Mouse (Mus musculus) adrenal gland, postnatal 25 days (tissue): ENCODE measurements around the gene Sytl1. TPM values are rescaled to one million over a fixed set of nuclear protein-coding genes. Genes with fewer than 3 reads are reported as not detected.

ENCODE experiments used
- DNase-seq: peaks from one replicate; pipeline ENCODE4 v3.0.0; 2021; ENCODE audit warnings: mixed read lengths
- total RNA-seq: library from RNA; stranded (reverse); gene quantifications from 2 replicates; pipeline ENCODE4 v1.2.3, GENCODE M21; 2021

The Sytl1 gene
- total RNA-seq, 1 experiment from 2014 or later, result 1.9 TPM

GRCm38 (mm10) chr4:133278067-133278466 is 15.2 kb upstream of the Sytl1 start:
- no peak for DNase-seq

DNA sequence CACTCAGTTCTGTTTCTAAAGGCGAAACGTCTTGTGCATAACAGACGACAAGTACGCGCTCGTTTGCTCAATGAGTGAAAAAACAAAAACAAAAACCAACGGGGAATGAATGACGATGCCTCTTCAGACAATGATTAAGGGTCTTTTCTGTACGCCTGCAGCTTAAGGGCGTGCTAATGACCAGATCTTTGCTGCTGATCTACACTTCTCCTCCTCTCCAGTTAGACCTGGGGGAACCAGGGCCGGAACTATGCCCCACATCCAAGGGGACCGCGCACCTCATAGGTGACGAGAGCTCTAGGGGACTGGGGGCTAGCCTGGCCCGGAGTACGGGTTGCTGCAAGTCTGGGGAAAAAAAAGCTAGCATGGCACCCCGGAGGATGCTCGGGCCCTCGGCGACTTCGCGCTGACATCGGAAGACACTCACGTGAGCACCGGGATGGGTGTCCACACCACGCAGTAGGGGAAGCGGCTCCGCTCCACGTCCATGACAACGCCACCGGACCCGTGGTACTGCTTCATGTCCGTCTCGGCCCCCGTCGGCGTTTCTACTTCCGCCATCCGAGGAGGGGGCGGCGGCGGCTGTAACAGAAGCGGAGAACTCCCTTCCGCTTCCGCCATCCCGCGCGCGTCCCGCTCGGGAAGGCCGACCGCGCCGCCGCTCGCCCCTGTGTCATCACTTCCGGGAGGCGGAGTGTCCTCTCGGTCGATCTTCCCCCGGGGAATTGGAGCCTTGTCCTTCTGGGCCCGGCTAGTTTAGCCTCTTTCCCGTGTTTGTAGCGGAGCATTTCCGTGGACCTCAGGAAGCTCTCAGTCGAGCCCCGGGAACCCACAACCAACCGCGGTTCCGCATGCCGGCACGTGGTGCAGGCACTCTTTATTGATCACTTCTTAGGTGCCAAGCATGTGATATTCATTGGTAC is 14.5 kb upstream of the Sytl1 start, which contains the start of gene Tmem222:
Gene Tmem222 (minus strand): TSS at position 689 of the 923 bp plus-strand sequence.
- DNase-seq, result peak; percentile 94

DNA sequence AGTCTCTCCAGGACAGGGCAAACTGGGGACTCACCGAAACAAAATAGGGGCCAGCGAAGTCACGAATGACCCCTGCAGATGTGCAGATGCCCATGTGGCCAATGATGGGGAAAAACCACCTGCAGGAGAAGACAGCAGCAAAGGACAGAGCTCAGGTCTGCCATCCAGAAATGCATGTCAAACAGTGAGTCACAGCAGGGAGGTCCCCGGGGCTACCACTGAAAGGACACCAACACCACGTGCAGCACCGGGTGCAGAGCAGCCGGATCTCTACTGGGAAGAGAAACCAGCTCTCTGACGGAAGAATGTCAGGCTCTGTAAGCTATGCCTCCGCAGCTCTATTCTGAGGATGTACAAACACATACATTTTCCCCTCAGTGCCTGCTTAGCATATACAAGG is 8.0 kb upstream of the Sytl1 start:
- DNase-seq, result no peak

- DNase-seq, result peak; percentile 64
Observed at GRCm38 (mm10) chr4:133269596-133269995, 6.7 kb upstream of the Sytl1 start.

DNA sequence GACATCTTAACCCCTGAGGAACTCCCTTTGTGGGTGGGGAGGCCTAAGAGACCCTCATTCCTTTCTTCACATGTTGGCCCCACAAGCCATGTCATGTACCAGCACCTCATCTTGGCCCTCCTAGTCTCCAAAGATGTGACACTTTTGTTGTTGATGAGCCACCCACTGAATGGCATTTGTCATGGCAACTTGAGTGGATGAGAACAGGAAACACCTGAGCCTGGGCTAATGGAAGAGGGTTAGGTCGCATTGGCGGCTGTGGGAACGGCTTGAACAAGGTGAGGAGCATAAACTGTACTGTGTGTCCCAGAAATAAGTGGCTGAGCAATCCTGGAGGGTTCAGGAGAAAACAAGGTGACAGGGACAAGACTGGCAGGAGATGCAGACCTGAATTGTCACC is 6.0 kb upstream of the Sytl1 start:
- no peak for DNase-seq

- no peak for DNase-seq
Observed at GRCm38 (mm10) chr4:133266248-133266880, 3.5 kb upstream of the Sytl1 start.

DNA sequence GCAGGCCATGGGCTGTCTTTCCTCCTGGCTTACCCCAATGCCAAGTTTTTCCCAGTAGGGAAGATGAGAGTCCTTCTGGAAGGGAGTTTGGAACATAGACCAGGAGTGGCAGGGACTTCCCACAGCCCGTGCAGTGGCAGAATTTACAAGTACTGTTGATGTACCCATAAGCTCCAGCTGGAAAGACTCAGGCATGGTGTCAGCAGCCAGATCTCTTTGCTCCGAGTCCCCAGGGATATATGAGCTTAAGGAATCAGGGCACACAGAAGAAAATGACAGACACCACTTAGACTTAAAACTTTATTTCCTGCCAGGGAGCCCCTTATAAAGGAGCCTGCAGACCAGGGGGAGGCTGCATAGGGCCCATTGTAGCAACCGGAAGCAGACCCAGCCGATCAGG is 2.8 kb upstream of the Sytl1 start:
- DNase-seq, result no peak

- DNase-seq, result peak; percentile 45
Observed at GRCm38 (mm10) chr4:133265297-133265696, 2.4 kb upstream of the Sytl1 start.

GRCm38 (mm10) chr4:133264559-133264958 is 1.6 kb upstream of the Sytl1 start:
- DNase-seq, result no peak

GRCm38 (mm10) chr4:133263756-133264155 is 843 bp upstream of the Sytl1 start:
- no peak for DNase-seq

DNA sequence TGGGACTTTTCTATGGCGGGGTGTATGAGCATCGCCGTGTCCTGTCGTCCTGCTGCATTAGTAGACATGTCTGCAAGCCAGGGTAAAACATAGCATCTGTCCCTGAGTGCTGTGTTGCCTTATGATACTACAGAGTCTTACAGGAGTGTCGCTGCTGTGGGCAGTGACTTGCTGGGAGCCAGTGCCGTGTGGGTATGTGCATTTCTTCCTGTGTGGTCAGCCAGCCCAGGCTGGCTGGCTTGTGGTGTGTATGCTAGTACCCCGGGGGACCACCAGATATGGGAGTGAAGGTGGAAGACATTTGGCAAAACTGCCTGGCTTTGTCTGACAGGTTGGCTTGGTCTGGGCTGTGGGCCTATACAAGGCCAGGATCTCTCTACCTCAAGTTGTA is 543 bp downstream of the Sytl1 start:
- no peak for DNase-seq

- DNase-seq, result no peak
Observed at GRCm38 (mm10) chr4:133261641-133262374, 1.1 kb downstream of the Sytl1 start.

GRCm38 (mm10) chr4:133257798-133258408 is 5.0 kb downstream of the Sytl1 start:
- no peak for DNase-seq

DNA sequence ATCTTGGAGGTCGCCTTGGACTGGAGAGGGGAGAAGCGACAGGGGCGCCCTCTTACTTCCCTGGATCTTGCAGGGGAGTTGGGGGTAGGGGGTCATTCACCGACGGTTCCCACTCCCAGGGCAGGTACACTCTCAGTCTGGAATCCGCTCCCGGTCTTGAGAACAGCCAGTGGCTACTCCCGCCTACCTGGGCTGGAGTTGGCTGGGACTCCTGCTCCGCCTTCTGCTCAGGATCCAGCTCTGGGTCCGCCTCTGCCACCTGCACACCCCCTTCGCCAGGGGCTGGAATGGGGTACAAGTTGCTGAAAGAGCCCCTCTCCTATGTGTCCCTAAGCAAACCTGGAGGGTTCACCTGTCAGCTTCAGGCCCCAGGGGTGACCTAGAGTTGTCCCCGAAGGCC is 5.7 kb downstream of the Sytl1 start:
- no peak for DNase-seq

- no peak for DNase-seq
Observed at GRCm38 (mm10) chr4:133256820-133257219, 6.1 kb downstream of the Sytl1 start.

- DNase-seq, result no peak
Observed at GRCm38 (mm10) chr4:133255392-133255791, 7.5 kb downstream of the Sytl1 start.

DNA sequence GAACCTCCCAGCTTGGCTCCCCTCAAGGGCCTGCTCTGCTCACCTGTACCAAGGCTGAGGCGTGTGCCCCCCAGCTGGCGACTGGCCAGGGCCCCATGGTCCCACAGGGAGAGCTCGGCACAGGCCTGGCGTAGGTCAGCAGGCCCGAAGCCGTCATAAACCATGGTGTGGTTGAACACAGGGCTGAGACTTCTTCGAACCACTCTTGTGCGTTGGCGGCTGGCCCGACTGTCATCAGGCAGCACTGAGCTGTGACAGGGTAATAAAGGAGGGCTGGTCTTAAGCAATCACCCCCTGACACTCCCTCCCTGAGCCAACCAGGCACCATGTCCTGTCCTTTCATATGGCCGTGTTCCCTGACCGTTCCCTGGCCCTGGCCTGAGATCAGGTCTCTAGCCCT is 9.5 kb downstream of the Sytl1 start:
- DNase-seq, result no peak

- no peak for DNase-seq
Observed at GRCm38 (mm10) chr4:133252089-133252488, 10.8 kb downstream of the Sytl1 start.

DNA sequence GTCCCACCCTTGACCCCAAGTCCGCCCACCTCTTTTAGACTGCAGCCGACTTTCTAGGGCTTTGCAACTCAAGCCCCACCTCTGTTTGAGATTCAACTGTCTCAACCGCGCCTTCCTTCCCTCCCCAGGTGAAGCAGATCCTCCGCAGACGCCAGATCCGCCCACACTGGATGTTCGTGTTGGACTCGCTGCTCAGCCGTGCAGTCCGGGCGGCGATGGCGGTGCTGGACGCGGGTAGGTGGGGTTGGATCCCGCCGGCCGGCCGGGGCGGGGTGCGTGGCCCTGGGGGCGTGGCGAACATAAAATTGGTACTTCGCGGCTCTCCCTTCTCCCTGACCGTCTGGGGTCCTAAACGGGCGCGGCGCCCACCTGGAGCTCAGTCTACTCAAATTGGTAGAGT is 11.7 kb downstream of the Sytl1 start:
- peak; percentile 35 for DNase-seq

- peak; percentile 81 for DNase-seq
Observed at GRCm38 (mm10) chr4:133250609-133251008, 12.3 kb downstream of the Sytl1 start.

GRCm38 (mm10) chr4:133247806-133248449 is 15.0 kb downstream of the Sytl1 start:
- DNase-seq, result no peak

DNA sequence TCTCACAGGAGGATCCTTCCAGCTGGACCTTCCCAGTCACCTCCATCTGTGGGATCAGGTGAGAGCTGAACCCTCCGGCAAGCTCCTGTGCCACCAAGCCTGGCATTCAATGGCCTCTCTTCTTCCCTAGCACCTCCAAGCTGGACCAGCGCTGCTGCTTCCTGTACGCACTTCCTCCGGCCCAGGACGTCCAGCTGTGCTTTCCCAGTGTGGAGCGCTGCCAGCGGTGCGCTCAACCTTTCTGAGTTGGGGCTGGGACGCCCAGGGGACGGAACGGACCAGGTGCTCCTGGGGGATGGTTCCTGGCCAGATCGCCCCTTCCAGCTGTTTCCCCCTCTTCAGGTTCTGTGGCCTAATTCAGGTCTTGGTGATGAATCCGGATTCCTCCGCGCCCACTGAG is 15.8 kb downstream of the Sytl1 start:
- DNase-seq, result no peak
